Mouse (Mus musculus): ENCODE measurements around the gene Gm42669.

- TF ChIP-seq CTCF (IDR thresholded peaks at IDR 0.05; ENCODE audit: low read depth) (no peak), EP300 (IDR thresholded peaks at IDR 0.05; ENCODE audit: low read depth) (no peak)
Measured at GRCm38 (mm10) chr5:107497519-107498501, 9.6 kb upstream of the Gm42669 start.

Data from heart, postnatal 0 days (tissue).